Mouse (Mus musculus) E14TG2a.4 (cell line): ENCODE measurements at regions not wholly inside any gene's neighbourhood (a gene's known extent, or its start where the extent isn't known, plus 50 kb on each side); places are given as distances from the start of the nearest gene placed in this dataset.

Experiments
- CTCF ChIP-seq: conservative IDR thresholded peaks from 2 replicates; pipeline ENCODE4 v1.5.1; 2014; ENCODE audit warnings: low read length
- POU5F1 ChIP-seq: IDR thresholded peaks from 2 replicates; pipeline ENCODE4 v1.6.1; 2014; ENCODE audit warnings: low read length, borderline replicate concordance

GRCm38 (mm10) chr10:70855948-70856347 is 200.2 kb upstream of the Phyhipl start:
- no peak for TF ChIP-seq CTCF
- TF ChIP-seq POU5F1, result no peak
